Mouse (Mus musculus) mouse trophoblast stem cell (cell line): ENCODE results near the gene Zfp687.
"Not testable (repeated sequence)": the region's sequence is repeated elsewhere in the genome, so short reads cannot be mapped to it uniquely, and the experiment has no call there.

Source experiments
- in situ Hi-C, 2 experiments: fragments of 300-500 bp; cut with MseI, MboI; formaldehyde crosslinking; loops; 2 replicates in 1 of 2; 3 replicates in 1 of 2; pipeline ENCODE4 v1.15.1; 2025

Zfp687 gene

GRCm38 (mm10) chr3:95015337-95015872 is at the start of gene Zfp687:
Zfp687 (minus strand) TSS chr3:95015448.
- in situ Hi-C loops, result no loop called here

GRCm38 (mm10) chr3:95063741-95064140 is 48.5 kb upstream of the Zfp687 start:
- in situ Hi-C loops, result no loop called here

- in situ Hi-C loops, result no loop called here
These were observed 42.8 kb upstream of the Zfp687 start for GRCm38 (mm10) chr3:95058078-95058477.

GRCm38 (mm10) chr3:95056275-95056674 is 41.0 kb upstream of the Zfp687 start:
- in situ Hi-C loops, result no loop called here

GRCm38 (mm10) chr3:95054481-95055260 is 39.4 kb upstream of the Zfp687 start:
- in situ Hi-C loops, result no loop called here

- in situ Hi-C loops, result no loop called here
These were observed 38.5 kb upstream of the Zfp687 start for GRCm38 (mm10) chr3:95053701-95054100.

GRCm38 (mm10) chr3:95052959-95053358 is 37.7 kb upstream of the Zfp687 start:
- in situ Hi-C loops, result no loop called here

GRCm38 (mm10) chr3:95047914-95048313 is 32.7 kb upstream of the Zfp687 start:
- in situ Hi-C loops, result no loop called here

GRCm38 (mm10) chr3:95046462-95047057 is 31.3 kb upstream of the Zfp687 start:
- in situ Hi-C loops, result no loop called here

- in situ Hi-C loops, result no loop called here
These were observed 28.0 kb upstream of the Zfp687 start for GRCm38 (mm10) chr3:95043251-95043650.

GRCm38 (mm10) chr3:95042838-95043229 is 27.6 kb upstream of the Zfp687 start:
- in situ Hi-C loops, result no loop called here

GRCm38 (mm10) chr3:95042166-95042837 is 27.1 kb upstream of the Zfp687 start, which contains the start of gene Psmd4:
Psmd4 (minus strand) TSS chr3:95042614.
- in situ Hi-C loops, result no loop called here

GRCm38 (mm10) chr3:95041625-95042024 is 26.4 kb upstream of the Zfp687 start:
- in situ Hi-C loops, result no loop called here

- in situ Hi-C loops, result no loop called here
These were observed 14.7 kb upstream of the Zfp687 start for GRCm38 (mm10) chr3:95029953-95030352.

GRCm38 (mm10) chr3:95029291-95029827 is 14.1 kb upstream of the Zfp687 start:
- in situ Hi-C loops, result not testable (repeated sequence)

GRCm38 (mm10) chr3:95028603-95029002 is 13.4 kb upstream of the Zfp687 start:
- in situ Hi-C loops, result no loop called here

- in situ Hi-C loops, result no loop called here
These were observed 12.5 kb upstream of the Zfp687 start for GRCm38 (mm10) chr3:95027701-95028100.

GRCm38 (mm10) chr3:95027057-95027645 is 11.9 kb upstream of the Zfp687 start:
- in situ Hi-C loops, result no loop called here

GRCm38 (mm10) chr3:95025202-95025601 is 10.0 kb upstream of the Zfp687 start:
- in situ Hi-C loops, result no loop called here

GRCm38 (mm10) chr3:95024551-95024950 is 9.3 kb upstream of the Zfp687 start:
- in situ Hi-C loops, result no loop called here

GRCm38 (mm10) chr3:95020956-95021355 is 5.7 kb upstream of the Zfp687 start:
- in situ Hi-C loops, result not testable (repeated sequence)

- in situ Hi-C loops, result no loop called here
These were observed 3.5 kb upstream of the Zfp687 start for GRCm38 (mm10) chr3:95018741-95019140.
